Mouse (Mus musculus) embryonic fibroblast, embryonic 13.5 days (primary cell): ENCODE measurements at regions not wholly inside any gene's neighbourhood (a gene's known extent, or its start where the extent isn't known, plus 50 kb on each side); places are given as distances from the start of the nearest gene placed in this dataset.

Source experiments
- CTCF ChIP-seq: IDR thresholded peaks from 2 replicates; pipeline ENCODE4 v1.5.1; 2011; ENCODE audit warnings: mild to moderate bottlenecking, control low read depth, low read length, moderate library complexity, borderline replicate concordance; ENCODE audit not compliant: insufficient read depth
- POLR2A ChIP-seq: IDR thresholded peaks from 2 replicates; pipeline ENCODE4 v1.6.1; 2011; ENCODE audit warnings: low read depth, mild to moderate bottlenecking, control low read depth, low read length, moderate library complexity

GRCm38 (mm10) chr1:168065598-168066041, 366.4 kb downstream of the Pbx1 start:
- TF ChIP-seq CTCF = no peak
- no peak for TF ChIP-seq POLR2A
